Mouse (Mus musculus) urinary bladder, postnatal 14 days (tissue): ENCODE measurements around the gene Fam198a.

ENCODE experiments used
- DNase-seq: peaks from one replicate; pipeline ENCODE4 v3.0.0; 2021; ENCODE audit warnings: low spot score

The Fam198a gene

GRCm38 (mm10) chr9:121982214-121982613, 31.4 kb downstream of the Fam198a start:
- DNase-seq, result no peak

GRCm38 (mm10) chr9:121982665-121983064, 31.9 kb downstream of the Fam198a start:
- no peak for DNase-seq

GRCm38 (mm10) chr9:121983504-121983903, 32.7 kb downstream of the Fam198a start:
- DNase-seq, result peak; percentile 78

GRCm38 (mm10) chr9:121984465-121985461, 34.0 kb downstream of the Fam198a start:
- peak; percentile 66 for DNase-seq

GRCm38 (mm10) chr9:121988910-121989309, 38.1 kb downstream of the Fam198a start:
- no peak for DNase-seq

- DNase-seq, result no peak
These were observed 38.7 kb downstream of the Fam198a start for GRCm38 (mm10) chr9:121989536-121989935.

- no peak for DNase-seq
These were observed 40.3 kb downstream of the Fam198a start for GRCm38 (mm10) chr9:121991041-121991440.

- DNase-seq, result no peak
These were observed 42.3 kb downstream of the Fam198a start for GRCm38 (mm10) chr9:121993047-121993446.

- DNase-seq, result no peak
These were observed 44.3 kb downstream of the Fam198a start for GRCm38 (mm10) chr9:121995077-121995476.

GRCm38 (mm10) chr9:121995508-121996131, 44.8 kb downstream of the Fam198a start:
- DNase-seq, result peak; percentile 88

GRCm38 (mm10) chr9:121997010-121997409, 46.2 kb downstream of the Fam198a start, which contains the start of gene Pomgnt2:
TSS of gene Pomgnt2 (minus strand) at chr9:121997110.
- no peak for DNase-seq

GRCm38 (mm10) chr9:121997978-121998377, 47.2 kb downstream of the Fam198a start:
- DNase-seq, result no peak

- DNase-seq, result no peak
These were observed 55.4 kb downstream of the Fam198a start for GRCm38 (mm10) chr9:122006175-122006574.

GRCm38 (mm10) chr9:122006609-122007008, 55.8 kb downstream of the Fam198a start:
- DNase-seq, result peak; percentile 56

- DNase-seq, result no peak
These were observed 58.1 kb downstream of the Fam198a start for GRCm38 (mm10) chr9:122008876-122009275.

GRCm38 (mm10) chr9:122010751-122011150, 60.0 kb downstream of the Fam198a start:
- DNase-seq, result no peak

- DNase-seq, result no peak
These were observed 62.0 kb downstream of the Fam198a start for GRCm38 (mm10) chr9:122012816-122013215.

- no peak for DNase-seq
These were observed 62.8 kb downstream of the Fam198a start for GRCm38 (mm10) chr9:122013629-122014028.

- peak; percentile 84 for DNase-seq
These were observed 63.5 kb downstream of the Fam198a start for GRCm38 (mm10) chr9:122014241-122014667.

GRCm38 (mm10) chr9:122018079-122018478, 67.3 kb downstream of the Fam198a start:
- DNase-seq, result no peak

- DNase-seq, result peak; percentile 56
These were observed 68.1 kb downstream of the Fam198a start for GRCm38 (mm10) chr9:122018782-122019395.

- DNase-seq, result no peak
These were observed 69.5 kb downstream of the Fam198a start for GRCm38 (mm10) chr9:122020321-122020720.
